Mouse (Mus musculus) brain, adult 2 months (tissue): ENCODE results near the gene Prss8.
"Not testable (repeated sequence)": the region's sequence is repeated elsewhere in the genome, so short reads cannot be mapped to it uniquely, and the experiment has no call there.

Experiments used
- DNase-seq: peaks from one replicate; pipeline ENCODE4 v3.0.0; 2011; ENCODE audit warnings: low read depth, low spot score

Prss8 gene

DNA sequence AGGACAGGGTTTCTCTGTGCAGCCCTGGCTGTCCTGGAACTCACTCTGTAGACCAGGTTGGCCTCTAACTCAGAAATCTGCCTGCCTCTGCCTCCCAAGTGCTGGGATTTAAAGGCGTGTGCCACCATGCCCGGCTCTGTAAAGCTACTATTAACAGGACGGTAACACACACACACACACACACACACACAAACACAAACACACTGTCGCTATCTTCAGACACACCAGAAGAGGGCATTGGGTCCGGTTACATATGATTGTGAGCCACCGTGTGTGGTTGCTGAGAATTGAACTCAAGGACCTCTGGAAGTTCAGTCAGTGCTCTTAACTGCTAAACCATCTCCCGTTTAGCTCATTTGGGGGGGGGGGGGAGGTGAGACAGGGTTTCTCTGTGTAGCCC lies 34.0 kb downstream of the Prss8 start:
- DNase-seq, result not testable (repeated sequence)

DNA sequence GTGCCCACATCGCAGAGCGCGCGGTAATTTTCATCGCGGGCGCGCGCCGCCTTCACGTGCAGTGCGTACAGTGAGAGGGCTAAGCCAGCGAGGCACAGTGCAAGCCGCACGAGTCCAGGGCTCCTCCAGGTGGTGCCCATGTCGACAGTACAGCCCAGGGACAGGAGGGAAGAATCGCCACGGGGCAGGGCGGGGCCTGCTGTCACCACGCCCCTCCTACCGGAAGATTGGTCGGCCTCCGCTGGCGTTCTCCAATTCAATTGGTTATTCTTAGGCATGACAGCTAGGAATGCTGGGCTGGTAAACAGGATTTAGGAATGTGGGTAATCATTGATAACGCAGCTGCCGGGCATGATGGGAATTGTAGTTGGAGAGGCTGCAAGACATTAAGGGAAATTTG lies 34.5 kb downstream of the Prss8 start, which contains the start of the genes Gm21974 and Vkorc1:
TSS of gene Gm21974 (minus strand) at position 13 of the 400 bp plus-strand sequence.
TSS of gene Vkorc1 (minus strand) at position 176 of the 400 bp plus-strand sequence.
- DNase-seq, result peak; percentile 99

DNA sequence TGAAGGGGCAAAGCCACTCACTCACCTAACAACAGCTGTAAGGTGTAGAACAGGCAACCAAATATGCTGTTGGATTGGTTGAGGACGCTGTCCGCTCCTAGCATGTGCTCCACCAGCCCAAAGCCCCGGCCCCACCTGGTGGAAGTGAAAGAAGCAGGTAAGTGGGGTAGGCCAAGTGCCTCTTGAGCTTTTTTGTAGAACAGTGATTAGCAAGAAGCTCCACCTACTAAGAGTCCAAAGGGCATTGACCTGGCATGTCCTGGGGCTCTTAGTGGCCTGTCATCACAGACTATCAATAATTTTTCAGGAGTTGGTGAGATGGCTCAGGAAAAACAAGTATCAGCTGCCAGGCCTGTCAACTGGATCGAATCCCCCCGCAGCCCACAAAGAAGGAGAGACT lies 35.4 kb downstream of the Prss8 start:
- no peak for DNase-seq

DNA sequence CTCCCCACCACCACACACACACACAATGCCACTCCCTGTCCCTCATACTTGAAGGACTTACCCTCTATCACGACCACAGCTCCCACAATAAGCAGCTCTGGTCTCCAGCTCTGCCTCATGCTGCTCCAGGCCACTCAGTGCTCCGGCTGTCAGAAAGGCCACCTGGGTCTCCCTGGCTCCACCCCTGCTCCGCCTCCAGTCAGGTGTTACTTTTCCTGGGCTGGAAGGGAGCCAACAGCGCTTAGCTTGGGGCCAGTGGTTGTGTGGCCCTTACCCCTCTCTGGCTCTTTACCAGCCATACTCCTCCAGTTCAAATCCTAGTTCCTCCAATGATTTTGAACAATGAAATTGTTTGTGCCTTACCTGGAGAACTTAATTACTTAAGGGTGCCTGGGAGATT lies 39.1 kb downstream of the Prss8 start, which contains the start of gene Prss53:
TSS of gene Prss53 (minus strand) at position 173 of the 400 bp plus-strand sequence.
- DNase-seq, result no peak

DNA sequence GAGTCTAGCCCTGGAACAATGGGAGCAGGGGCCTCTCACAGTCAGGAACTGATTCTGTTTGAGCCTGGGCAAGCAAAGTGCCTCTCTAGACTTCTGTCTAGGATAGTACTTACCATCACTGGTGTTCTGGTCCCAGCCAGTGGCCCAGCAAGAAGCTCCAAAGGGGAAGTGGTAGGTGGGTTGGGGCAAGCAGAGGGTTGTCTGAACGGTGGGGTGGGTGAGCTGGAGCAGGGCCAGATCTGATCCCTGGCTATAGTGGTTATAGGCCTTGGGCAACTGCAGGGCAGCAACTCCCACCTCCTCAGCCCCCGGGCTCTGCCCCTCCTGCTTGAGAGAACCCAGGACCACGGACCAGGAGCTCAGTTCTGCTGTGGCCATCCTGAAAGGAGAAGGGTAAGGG lies 41.1 kb downstream of the Prss8 start:
- no peak for DNase-seq

DNA sequence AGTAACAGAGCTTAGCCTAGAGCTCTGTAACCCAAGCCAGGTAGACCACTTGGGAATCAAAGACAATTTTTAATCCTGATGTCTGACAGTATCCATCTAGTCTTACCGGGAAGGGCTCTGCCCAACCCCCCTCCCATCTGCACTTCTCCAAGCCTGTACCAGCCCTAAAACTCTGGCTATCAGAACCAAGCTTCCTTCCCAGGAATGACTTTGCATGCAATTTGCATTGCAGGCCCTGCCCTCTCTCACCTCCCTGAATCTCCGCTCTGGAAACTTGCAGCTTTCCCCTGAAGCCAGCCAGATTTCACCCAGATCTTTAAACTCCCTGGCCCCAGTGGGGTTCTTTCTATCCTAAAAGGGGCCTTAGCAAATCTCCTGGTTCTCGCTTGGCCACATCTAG lies 42.1 kb downstream of the Prss8 start:
- DNase-seq, result no peak

DNA sequence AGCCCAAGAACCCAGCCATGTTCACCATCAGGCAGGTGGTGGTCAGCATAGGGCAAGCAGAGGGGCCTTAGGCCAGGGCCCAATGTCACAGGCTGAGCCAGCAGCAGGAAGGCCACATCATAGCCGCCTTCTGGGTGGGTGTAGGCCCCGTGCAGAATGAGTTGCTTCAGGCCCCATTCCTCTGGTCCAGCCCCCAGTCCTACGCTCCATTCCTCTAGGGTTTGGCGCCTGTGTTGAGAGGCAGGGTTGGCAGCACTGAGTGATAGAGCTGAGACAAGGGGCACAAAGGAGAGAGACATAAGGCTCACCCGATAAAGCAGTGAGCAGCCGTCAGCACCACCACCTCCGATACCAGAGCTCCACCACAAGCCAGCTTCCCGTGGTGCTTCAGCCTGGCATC lies 42.7 kb downstream of the Prss8 start:
- no peak for DNase-seq

DNA sequence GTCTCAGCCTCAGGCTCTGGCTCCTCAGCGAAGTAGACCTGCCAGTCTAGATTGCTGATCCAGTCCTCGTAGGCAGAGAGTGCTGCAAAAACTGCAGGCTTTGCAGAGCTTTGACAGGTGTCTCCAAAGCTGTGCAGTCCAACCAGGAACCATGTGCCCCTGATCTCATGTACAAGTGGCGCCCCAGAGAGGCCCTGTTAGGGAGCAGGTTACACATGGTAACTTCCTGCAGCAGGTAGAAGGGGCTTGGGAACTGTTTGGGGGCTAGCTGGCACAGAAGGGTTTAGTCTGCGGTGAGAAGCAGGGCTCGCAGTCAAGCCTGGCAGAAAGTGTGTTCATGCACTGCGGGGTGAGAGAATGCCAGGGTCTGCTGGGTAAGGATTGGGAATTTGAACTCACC lies 43.4 kb downstream of the Prss8 start:
- no peak for DNase-seq

DNA sequence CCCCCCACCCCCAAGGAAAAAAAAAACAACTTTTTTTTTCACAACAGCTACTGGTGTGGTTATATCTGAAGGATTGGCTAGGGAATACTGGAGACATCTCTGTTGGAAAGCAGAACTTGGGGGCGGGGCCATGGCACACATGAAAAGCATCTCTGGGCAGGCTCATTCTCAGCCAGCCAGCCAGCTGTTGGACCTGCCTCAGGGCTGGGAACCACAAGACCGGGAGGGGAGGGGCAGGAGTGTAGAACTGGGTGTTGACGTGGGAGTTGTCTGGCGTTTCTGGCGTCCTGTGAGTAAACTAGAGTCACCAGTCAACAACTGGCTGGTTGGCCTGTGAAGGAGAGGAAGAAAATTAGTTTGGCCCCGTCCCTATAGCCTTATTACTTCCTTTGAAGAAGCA lies 44.0 kb downstream of the Prss8 start:
- DNase-seq, result peak; percentile 70

DNA sequence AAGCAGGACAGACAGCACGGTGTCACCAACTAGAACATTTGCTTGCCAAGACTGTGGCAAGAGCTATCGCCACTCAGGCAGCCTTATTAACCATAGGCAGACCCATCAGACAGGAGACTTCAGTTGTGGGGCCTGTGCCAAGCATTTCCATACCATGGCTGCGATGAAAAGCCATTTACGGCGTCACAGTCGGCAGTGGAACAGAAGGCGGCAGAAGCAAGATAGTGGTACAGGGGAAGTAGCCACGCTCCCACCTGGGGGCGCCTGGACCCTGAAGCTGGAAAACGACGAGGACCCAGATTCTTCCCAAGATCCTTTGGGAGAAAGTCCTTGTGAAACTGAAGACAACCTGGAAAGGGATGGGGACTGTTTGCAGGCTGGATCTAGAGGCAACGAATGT lies 49.5 kb downstream of the Prss8 start:
- DNase-seq, result no peak

DNA sequence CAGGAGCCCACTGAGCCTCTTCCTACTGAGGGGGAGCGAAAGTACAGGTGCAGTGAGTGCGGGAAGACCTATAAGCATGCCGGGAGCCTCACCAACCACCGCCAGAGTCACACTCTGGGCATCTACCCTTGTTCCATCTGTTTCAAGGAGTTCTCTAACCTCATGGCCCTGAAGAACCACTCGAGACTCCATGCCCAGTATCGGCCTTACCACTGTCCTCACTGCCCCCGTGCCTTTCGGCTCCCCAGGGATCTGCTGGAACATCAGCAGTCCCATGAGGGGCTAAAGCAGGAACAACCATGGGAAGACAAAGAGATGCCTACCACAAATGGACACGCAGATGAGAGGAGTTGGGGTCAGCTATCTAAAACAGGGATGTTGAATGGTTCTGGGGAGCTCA lies 50.6 kb downstream of the Prss8 start:
- no peak for DNase-seq

DNA sequence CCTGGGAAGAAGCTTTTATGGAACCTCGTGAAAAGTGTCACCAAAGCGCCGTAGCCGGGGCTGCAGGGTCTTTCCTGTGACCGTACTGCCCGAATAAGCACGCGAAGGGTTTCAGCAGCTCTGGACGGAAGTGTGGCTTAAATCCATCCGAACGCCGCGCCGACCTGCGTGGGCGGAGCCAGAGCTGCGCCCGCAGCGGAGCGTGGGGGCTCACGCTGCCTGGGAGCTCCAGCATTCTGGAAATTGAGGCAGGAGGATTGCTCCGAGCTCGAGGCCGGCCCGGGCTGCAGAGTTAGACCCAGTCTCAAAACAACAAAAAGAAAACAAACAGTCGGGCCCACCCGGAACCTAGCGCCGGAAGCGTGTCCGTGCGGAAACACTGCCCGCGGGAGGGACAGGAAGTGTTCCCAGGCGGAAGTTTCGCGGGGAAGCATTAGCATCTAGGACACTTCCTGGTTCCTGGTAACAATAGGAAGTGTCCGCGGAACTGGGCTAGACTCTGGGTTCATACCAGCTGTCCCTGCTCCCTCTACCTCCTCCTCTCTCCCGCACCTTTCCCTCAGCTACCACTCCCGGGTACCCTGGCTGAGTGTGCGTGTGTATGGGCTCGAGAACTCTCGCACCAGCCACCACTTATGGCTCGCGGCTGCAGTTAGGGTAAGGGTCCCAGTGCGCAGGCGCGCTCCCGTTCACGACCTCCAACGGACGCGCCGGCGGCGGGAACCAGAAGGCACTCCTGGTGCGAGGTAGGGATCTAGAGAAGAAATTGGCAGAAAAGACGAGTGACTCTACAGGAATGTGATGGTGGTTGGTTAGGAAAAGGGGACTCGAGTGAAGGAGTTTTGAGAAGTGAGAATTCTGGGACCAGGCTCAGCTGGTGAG lies 53.2 kb downstream of the Prss8 start, which contains the start of gene Zfp668:
TSS of gene Zfp668 (minus strand) at position 362 of the 882 bp plus-strand sequence.
- DNase-seq, result peak; percentile 99

DNA sequence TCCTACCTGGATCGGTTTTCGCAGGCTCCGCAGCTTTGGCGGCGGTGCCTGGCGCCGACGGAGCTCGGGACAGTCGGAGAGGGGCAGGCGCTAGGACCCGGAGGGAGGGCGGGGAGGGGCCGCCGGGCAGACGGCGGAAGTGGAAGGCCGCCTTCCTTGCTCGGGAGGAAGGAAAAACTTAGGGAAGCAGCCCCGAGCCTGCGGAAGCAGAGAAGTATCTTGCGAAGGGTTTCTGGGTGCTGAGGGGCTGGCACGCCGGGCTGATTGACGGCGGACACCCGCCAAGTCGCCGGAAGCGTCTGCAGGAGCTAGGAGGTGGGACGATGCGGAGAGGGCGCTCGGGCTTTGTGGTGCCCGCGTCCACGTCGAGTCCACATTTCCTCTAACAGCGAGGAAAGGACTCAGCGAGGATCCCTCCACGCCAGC lies 53.9 kb downstream of the Prss8 start, which contains the start of gene Zfp646:
TSS of gene Zfp646 (plus strand) at position 181 of the 426 bp plus-strand sequence.
- DNase-seq, result peak; percentile 96
